Mouse (Mus musculus) lung, postnatal 36 days (tissue): ENCODE data around the gene Pard6b.
"Not testable (repeated sequence)": the region's sequence is repeated elsewhere in the genome, so short reads cannot be mapped to it uniquely, and the experiment has no call there.

Experiments used
- DNase-seq: peaks from one replicate; pipeline ENCODE4 v3.0.0; 2022; ENCODE audit warnings: mixed read lengths

The Pard6b gene

DNA sequence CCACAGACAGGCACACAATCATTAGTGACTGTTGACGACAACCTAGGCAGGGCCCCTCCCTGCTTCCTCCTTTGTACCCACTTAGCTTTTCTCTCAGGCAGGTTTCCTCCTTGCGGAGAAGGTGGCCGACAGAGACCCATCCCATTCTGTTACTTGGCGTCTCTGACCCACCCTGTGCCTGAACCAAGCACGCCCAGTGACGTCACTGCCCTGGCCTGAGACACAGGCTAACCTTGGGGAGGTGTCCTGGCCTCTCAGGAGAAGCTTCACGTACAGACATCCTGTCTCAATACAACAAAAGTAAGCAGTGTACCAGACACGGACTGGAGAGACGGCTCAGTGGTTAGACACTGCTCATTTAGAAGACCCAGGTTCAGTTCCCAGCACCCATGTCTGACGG, 22.5 kb downstream of the Pard6b start:
- DNase-seq = no peak

- DNase-seq = peak; percentile 81
These were observed 23.8 kb downstream of the Pard6b start for GRCm38 (mm10) chr2:168104375-168105144.

GRCm38 (mm10) chr2:168105271-168105670, 24.5 kb downstream of the Pard6b start:
- no peak for DNase-seq

- DNase-seq = peak; percentile 34
These were observed 25.9 kb downstream of the Pard6b start for GRCm38 (mm10) chr2:168106701-168107178.

DNA sequence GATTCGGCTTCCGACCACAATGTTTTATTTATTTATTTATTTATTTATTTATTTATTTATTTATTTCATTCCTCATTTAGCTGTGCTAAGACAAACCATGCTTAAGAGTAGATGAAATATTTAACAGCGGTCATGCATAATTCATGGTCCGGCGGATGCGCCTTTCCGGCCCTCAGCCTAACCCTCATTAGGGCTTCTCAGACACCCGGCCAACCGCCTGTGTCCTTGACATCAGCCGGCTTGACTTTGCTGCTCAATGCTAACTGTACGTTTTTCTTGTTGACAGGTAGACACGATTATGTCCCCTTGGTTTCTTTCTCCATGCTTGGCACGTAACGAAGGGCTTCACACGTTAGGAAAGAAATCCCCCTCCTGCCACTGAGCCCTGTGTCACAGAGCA, 26.6 kb downstream of the Pard6b start:
- no peak for DNase-seq

DNA sequence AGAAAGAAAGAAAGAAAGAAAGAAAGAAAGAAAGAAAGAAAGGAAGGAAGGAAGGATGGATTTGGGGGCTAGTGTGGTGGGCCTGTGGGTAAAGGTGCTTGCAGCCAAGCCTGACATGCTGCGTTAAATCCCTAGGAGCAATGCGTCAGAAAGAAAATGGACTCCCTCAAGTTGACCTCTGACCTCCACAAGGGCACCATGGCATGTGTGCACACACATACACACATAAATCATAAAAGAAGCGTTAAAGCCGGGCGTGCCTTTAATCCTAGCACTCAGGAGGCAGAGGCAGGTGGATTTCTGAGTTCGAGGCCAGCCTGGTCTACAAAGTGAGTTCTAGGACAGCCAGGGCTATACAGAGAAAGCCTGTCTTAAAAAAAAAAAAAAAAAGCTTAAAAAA, 27.1 kb downstream of the Pard6b start:
- DNase-seq = not testable (repeated sequence)

- peak; percentile 78 for DNase-seq
These were observed 31.1 kb downstream of the Pard6b start for GRCm38 (mm10) chr2:168111902-168112301.

- no peak for DNase-seq
These were observed 32.5 kb downstream of the Pard6b start for GRCm38 (mm10) chr2:168113263-168113662.

DNA sequence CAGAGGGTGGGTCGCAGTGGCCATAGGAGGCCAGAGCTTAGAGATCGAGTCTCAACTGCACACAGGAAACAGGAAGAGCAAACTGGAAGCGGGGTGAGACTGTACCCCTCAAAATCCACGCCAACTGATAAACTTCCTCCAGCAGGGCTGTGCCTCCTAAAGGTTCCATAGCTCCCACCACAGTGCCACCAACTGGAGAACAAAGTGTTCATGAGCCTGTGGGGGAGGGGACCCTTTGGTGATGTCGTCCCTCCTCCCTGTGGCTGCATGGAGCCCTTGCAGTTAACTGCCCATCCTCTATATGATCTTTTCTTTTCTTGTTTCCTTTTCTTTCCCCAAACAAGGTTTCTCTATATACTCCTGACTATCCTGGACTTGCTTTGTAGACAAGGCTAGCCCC, 32.9 kb downstream of the Pard6b start:
- DNase-seq = no peak

- peak; percentile 92 for DNase-seq
These were observed 34.0 kb downstream of the Pard6b start for GRCm38 (mm10) chr2:168114699-168115350.

DNA sequence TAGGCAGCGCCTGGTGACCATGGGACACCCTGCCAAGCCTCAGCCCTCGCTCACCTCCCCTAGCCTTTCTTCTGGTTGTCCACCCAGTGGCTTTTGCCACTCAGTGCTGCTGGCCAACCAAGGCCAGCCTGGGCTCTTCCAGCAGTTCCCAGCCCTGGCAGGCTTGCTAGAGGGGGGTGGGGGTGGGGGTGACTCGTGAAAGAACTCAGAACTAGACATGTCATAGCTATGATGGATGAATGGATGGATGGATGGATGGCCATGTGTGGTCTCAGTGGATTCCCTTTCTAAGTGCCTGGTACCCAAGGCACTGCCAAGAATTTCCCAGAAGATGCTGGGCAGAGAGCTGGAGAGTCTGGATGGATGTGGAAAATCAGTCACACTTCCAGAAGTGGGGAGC, 35.0 kb downstream of the Pard6b start:
- DNase-seq = no peak

GRCm38 (mm10) chr2:168117147-168117546, 36.3 kb downstream of the Pard6b start:
- DNase-seq = peak; percentile 49

DNA sequence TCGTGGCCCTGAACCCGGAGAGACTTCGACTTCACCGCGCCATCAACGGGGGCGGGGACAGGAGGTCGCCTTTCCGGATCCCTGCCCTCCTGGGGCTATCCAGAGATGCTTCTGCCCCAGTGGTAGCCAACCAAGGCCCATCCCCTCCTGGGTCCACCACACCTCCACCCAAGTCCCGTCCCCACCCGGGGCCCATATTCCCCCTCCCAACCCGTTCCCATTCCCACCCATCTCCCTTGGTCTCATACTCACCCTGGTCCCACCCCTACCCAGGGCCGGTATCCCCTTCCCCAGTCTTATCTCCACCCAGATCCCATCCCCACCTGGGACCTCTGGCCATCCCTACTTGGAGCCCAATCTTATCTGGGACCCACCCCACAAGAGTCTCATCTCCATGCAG, 36.7 kb downstream of the Pard6b start:
- no peak for DNase-seq

- DNase-seq = no peak
These were observed 37.2 kb downstream of the Pard6b start for GRCm38 (mm10) chr2:168117967-168118366.

DNA sequence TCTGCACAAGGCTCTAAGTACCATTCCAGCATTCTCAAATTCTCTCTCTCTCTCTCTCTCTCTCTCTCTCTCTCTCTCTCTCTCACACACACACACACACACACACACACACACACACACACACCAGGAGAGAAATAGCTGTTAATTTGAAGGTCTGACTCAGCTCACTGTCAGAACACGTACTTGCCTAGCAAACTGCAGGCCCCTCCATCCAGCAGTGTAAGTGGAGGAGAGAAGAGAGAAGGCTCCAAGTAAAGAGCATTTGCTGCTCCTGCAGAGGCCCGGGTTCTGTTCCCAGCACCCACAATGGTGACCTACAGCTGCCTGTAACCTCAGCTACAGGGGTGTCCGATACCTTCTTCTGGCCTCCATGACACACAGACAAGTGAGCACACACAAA, 37.7 kb downstream of the Pard6b start:
- no peak for DNase-seq

DNA sequence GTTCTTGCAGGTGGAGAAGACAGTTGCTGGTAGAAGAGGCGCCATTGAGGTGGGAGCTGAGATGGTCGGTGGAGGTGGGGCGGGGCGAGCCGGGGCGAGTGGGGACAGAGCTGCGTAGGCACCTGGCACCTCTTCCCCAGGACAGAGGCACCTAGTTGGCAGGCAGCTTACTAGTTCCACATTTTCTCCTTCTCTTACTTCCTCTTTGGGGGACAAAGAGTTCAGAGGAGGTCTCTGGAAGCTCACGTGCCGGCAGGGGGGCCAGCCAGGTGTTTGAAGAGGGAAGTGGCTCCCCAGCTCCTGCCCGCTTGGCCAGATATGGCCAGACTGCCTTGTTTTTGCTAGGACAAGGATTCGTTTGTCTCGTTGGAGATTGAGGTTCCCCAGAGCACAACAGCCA, 38.3 kb downstream of the Pard6b start:
- DNase-seq = no peak

GRCm38 (mm10) chr2:168120906-168121305, 40.1 kb downstream of the Pard6b start:
- DNase-seq = no peak

- no peak for DNase-seq
These were observed 42.8 kb downstream of the Pard6b start for GRCm38 (mm10) chr2:168123652-168124051.

DNA sequence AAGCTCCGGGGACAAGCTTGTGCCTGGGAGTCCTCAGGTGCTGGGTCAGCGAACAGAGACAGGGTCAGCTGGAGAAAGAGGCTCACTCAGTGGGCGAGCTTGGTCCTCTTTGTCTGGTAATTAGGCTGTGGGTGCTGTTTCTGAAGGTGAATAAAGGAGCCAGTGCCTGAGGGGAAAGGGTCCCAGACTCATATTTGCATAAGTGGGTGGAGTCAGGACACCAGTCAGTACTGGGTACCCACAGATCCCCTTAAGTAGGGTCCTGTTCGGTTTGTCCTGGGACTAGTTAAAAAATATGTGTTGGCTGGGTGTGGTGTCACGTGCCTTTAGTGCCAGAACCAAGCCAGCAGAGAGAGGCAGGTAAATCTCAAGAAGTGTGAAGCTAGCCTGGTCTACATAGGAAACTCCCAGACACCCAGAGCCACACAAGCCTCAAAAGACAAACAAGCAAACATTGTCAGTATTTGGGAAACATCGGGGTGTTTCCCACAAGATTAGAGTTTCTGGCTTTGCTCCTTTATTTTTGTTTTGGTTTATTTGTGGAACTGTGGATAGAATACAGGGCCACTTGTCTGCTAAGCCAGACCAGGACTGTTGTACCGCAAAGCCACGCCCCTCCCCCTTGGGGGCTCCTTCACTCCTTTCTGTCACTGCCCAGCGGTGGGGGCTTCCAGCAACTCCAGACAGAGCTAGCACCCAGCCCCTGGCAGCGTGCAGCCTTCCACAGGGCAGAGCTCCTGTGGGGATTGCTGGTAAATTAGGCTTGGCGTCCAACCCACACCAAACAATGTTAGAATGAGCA, 44.7 kb downstream of the Pard6b start:
- no peak for DNase-seq

GRCm38 (mm10) chr2:168127767-168128166, 47.0 kb downstream of the Pard6b start:
- DNase-seq = no peak

GRCm38 (mm10) chr2:168128211-168128859, 47.5 kb downstream of the Pard6b start:
- peak; percentile 94 for DNase-seq

- DNase-seq = no peak
These were observed 49.2 kb downstream of the Pard6b start for GRCm38 (mm10) chr2:168130046-168130445.

GRCm38 (mm10) chr2:168137161-168137560, 56.4 kb downstream of the Pard6b start:
- no peak for DNase-seq
